Mouse (Mus musculus): ENCODE data around the gene Keap1.

GRCm38 (mm10) chr9:21183905-21184413, 55.2 kb downstream of the Keap1 start:
- TF ChIP-seq CTCF (IDR thresholded peaks at IDR 0.05; ENCODE audit: low read depth) (peak; percentile 21; the same call in 1 of the 2 replicates), EP300 (IDR thresholded peaks at IDR 0.05; ENCODE audit: low read depth) (no peak)
